Mouse (Mus musculus) forebrain, embryonic 16.5 days (tissue): ENCODE data around the gene Gse1. TPM values are rescaled to one million over a fixed set of nuclear protein-coding genes. Genes with fewer than 3 reads are reported as not detected.

Experiments
- ATAC-seq: fragments of 200-750 bp; cut with Nextera tagmentation; 2 replicates; pipeline ENCODE4 v1.8.0; 2017; ENCODE audit warnings: mild to moderate bottlenecking, moderate library complexity
- H3K27ac ChIP-seq: fragments of 300-500 bp; sonication (generic); 2 replicates; pipeline ENCODE4 v1.5.1; 2014; ENCODE audit warnings: low read length, control low read depth
- H3K27me3 ChIP-seq: fragments of 300-500 bp; sonication (generic); replicated peaks from 2 replicates; pipeline ENCODE4 v1.6.1; 2014; ENCODE audit warnings: low read length; ENCODE audit not compliant: control insufficient read depth, insufficient read depth
- H3K36me3 ChIP-seq: fragments of 300-500 bp; sonication (generic); 2 replicates; pipeline ENCODE4 v1.6.1; 2014; ENCODE audit not compliant: control insufficient read depth, insufficient read depth
- H3K4me1 ChIP-seq: fragments of 300-500 bp; sonication (generic); replicated peaks from 2 replicates; pipeline ENCODE4 v1.6.1; 2014; ENCODE audit warnings: low read length; ENCODE audit not compliant: control insufficient read depth, insufficient read depth
- H3K4me2 ChIP-seq: fragments of 300-500 bp; sonication (generic); 2 replicates; pipeline ENCODE4 v1.6.1; 2014; ENCODE audit warnings: mild to moderate bottlenecking, low read length, control low read depth
- H3K4me3 ChIP-seq: fragments of 300-500 bp; sonication (generic); replicated peaks from 2 replicates; pipeline ENCODE4 v1.5.1; 2014; ENCODE audit warnings: mild to moderate bottlenecking, low read length, control low read depth
- H3K9ac ChIP-seq: fragments of 300-500 bp; sonication (generic); replicated peaks from 2 replicates; pipeline ENCODE4 v1.6.1; 2014; ENCODE audit warnings: low read depth, low read length, control low read depth
- H3K9me3 ChIP-seq: fragments of 300-500 bp; sonication (generic); 2 replicates; pipeline ENCODE4 v1.6.1; 2016; ENCODE audit warnings: low read length; ENCODE audit not compliant: control insufficient read depth
- WGBS: fragments of 180-500 bp; shearing (Covaris S2); extraction: QIAGEN DNeasy Blood & Tissue Kit; methylation state at CpG from one replicate; pipeline ENCODE4 v1.1.7; 2014; 5-methylcytosine and 5-hydroxymethylcytosine counted together
- polyA plus RNA-seq: library from polyadenylated mRNA; unstranded; fragments of >200 nt; fragmentation: Nextera tagmentation; extraction: Ambion mirVana; gene quantifications from 2 replicates; pipeline ENCODE4 v1.2.1, GENCODE M21; 2015

The Gse1 gene
- polyA plus RNA-seq, 1 experiment from 2014 or later = 34.9 TPM

- peak; percentile 57 for ATAC-seq
- no peaks in the 10 kb centered on the region for H3K9me3 ChIP-seq
- no peak overlapping the region for H3K4me2 ChIP-seq
- 0 out of 2 replicates have a peak overlapping the region, but pooled peaks have one; percentile 19 for H3K9ac ChIP-seq
- whole genome bisulfite sequencing = 26% methylated on average over 15 of the region's 15 CpGs
- H3K27ac ChIP-seq = peak overlapping the region; percentile 78
- peaks cover 88% of the 10 kb centered on the region for H3K4me1 ChIP-seq
- no peaks in the 10 kb centered on the region for H3K36me3 ChIP-seq
- H3K4me3 ChIP-seq = no peak overlapping the region
- H3K27me3 ChIP-seq = no peaks in the 10 kb centered on the region
These were observed 329.1 kb downstream of the Gse1 start for GRCm38 (mm10) chr8:120557170-120557965.

DNA sequence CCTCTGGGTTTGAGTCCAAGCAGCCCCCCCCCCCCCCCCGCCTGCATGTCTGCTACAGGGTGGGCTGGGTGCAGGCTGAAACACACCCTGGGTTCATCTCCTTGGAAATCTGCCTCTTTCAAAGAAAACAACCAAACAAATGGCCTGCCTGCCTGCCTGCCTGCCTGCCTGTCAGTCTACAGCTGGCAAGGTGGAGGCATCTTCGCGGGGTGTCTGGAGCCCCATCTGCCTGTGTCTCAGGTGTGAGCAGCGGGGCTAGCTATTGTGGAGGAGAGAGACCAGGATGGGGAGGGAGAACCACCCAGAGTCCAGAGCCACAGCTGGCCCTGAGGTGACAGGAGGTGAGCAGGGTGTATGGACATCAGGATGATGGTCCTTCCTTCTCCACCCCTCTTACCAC, 329.9 kb downstream of the Gse1 start:
- H3K27me3 ChIP-seq = no peaks in the 10 kb centered on the region
- no peak overlapping the region for H3K9ac ChIP-seq
- no peaks in the 10 kb centered on the region for H3K9me3 ChIP-seq
- H3K4me1 ChIP-seq = peaks cover 88% of the 10 kb centered on the region
- no peak overlapping the region for H3K4me2 ChIP-seq
- H3K27ac ChIP-seq = peak overlapping the region; percentile 78
- no peak overlapping the region for H3K4me3 ChIP-seq
- WGBS = 54% methylated on average over 4 of the region's 4 CpGs
- H3K36me3 ChIP-seq = no peaks in the 10 kb centered on the region
- ATAC-seq = no peak

- no peaks in the 10 kb centered on the region for H3K36me3 ChIP-seq
- peak overlapping the region; percentile 41 for H3K9ac ChIP-seq
- ATAC-seq = peak; percentile 46
- peak overlapping the region; percentile 6; the same call in 1 of the 2 replicates for H3K4me2 ChIP-seq
- no peak overlapping the region for H3K4me3 ChIP-seq
- 13% methylated on average over 11 of the region's 11 CpGs for WGBS
- no peaks in the 10 kb centered on the region for H3K27me3 ChIP-seq
- H3K4me1 ChIP-seq = peaks cover 99% of the 10 kb centered on the region
- no peaks in the 10 kb centered on the region for H3K9me3 ChIP-seq
- peak overlapping the region; percentile 65 for H3K27ac ChIP-seq
These were observed 331.4 kb downstream of the Gse1 start for GRCm38 (mm10) chr8:120559654-120560053.

DNA sequence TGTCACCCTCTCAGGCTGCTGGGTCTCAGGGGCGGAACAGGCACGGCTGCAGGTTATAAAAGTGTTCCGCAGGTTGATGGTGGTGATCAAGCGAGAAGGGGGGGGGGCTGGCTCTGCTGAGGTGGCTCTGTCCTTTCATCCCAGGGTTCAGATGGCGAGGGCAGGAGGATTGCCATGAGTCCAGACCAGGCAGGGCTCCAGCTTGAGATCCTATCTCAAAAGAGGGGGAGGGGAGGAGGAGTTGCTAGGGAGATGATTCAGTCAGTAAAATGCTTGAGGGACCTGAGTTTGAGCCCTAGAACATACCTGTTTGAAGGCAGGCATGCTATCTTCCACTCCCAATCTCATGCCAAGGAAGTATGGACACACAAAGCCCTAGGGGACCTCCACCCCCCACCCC, 332.3 kb downstream of the Gse1 start:
- no peak overlapping the region for H3K4me2 ChIP-seq
- peaks cover 100% of the 10 kb centered on the region for H3K4me1 ChIP-seq
- 77% methylated on average over 5 of the region's 5 CpGs for WGBS

DNA sequence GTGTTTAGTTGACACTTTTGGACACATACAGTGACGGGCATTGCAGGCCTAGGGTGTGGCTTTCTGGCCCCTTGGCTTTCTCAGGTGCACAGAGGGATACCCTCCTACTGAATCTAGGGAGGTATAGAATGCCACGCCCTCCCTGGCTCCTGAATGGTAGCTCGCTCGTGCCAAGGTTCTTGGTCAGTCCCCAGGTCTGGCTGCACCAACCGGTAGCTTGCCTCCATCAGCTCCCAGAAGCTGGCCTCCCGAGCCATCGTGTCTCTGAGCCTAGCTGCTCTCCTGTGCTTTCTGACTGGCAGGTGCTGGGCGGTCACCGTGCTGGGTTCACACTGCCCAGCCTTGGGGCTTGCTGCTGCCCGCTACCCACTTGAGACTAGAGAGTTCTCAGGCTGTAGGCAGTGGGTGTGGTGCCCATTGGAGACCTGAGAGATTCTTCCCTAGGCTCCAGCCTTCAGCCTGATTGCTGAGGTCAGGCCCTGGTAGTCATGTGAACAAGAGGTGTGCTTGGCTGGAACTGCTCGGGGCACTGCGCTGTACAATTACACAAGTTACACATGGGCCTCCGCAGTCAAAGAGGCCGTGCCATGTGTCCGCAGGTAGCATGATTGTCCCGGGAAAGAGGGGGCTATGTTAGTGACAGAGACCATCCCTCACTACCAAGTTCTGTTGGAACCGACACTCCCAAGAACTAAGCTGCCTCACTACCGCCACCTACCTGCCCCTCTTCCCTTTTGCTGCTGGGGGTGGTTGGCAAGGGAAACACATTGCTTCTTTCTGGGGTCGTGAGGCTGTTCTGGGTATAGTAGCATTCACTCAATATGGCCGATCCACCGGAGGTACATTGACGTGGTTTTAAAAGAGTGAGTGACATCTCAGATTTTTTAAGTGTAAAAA, 333.5 kb downstream of the Gse1 start:
- no peak for ATAC-seq
- Histone ChIP-seq H3K9me3 (no peaks in the 10 kb centered on the region), H3K4me3 (no peak overlapping the region), H3K36me3 (no peaks in the 10 kb centered on the region), H3K9ac (no peak overlapping the region), H3K4me2 (no peak overlapping the region), H3K27me3 (no peaks in the 10 kb centered on the region), H3K4me1 (peaks cover 97% of the 10 kb centered on the region), H3K27ac (no peak overlapping the region)
- 76% methylated on average over 22 of the region's 22 CpGs for WGBS

More for the DNA sequence above, 332.3 kb downstream of the Gse1 start:
- H3K9me3 ChIP-seq = no peaks in the 10 kb centered on the region
- no peak overlapping the region for H3K9ac ChIP-seq
- H3K27ac ChIP-seq = no peak overlapping the region
- H3K27me3 ChIP-seq = no peaks in the 10 kb centered on the region
- H3K36me3 ChIP-seq = no peaks in the 10 kb centered on the region
- no peak for ATAC-seq
- no peak overlapping the region for H3K4me3 ChIP-seq

- no peaks in the 10 kb centered on the region for H3K27me3 ChIP-seq
- H3K4me2 ChIP-seq = no peak overlapping the region
- H3K27ac ChIP-seq = peak overlapping the region; percentile 52
- H3K9me3 ChIP-seq = no peaks in the 10 kb centered on the region
- ATAC-seq = no peak
- H3K36me3 ChIP-seq = peaks cover 6% of the 10 kb centered on the region
- H3K4me3 ChIP-seq = no peak overlapping the region
- peaks cover 88% of the 10 kb centered on the region for H3K4me1 ChIP-seq
- WGBS = 69% methylated on average over 18 of the region's 18 CpGs
- no peak overlapping the region for H3K9ac ChIP-seq
These were observed 334.6 kb downstream of the Gse1 start for GRCm38 (mm10) chr8:120562680-120563347.

DNA sequence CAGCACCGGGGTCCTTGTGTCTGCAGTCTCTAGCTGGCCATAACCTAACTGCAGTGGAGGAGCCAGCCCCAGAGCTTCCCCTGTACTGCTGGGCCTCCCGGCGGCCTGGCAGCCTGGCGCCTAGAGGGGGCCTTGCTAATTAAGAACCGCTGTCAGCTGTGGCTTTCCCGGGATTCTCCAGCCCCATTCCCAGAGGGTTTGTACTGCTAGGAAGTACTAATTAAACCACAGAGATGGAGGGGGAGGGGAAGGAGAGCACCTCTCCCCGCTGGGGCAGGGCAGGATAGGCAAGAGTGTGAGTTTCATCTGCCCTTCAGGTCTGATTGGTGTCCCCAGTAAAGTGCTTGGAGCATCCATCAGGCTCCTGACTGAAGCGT, 335.1 kb downstream of the Gse1 start:
- no peaks in the 10 kb centered on the region for H3K27me3 ChIP-seq
- no peak overlapping the region for H3K4me3 ChIP-seq
- WGBS = 4% methylated on average over 8 of the region's 8 CpGs
- H3K36me3 ChIP-seq = peaks cover 11% of the 10 kb centered on the region
- H3K4me2 ChIP-seq = no peak overlapping the region
- ATAC-seq = peak; percentile 31; the same call in 1 of the 2 replicates
- H3K9me3 ChIP-seq = no peaks in the 10 kb centered on the region
- peak overlapping the region; percentile 11; the same call in 1 of the 2 replicates for H3K9ac ChIP-seq
- H3K27ac ChIP-seq = peak overlapping the region; percentile 52
- peaks cover 83% of the 10 kb centered on the region for H3K4me1 ChIP-seq

- no peaks in the 10 kb centered on the region for H3K9me3 ChIP-seq
- WGBS = 9% methylated on average over 20 of the region's 20 CpGs
- H3K36me3 ChIP-seq = peaks cover 19% of the 10 kb centered on the region
- H3K27me3 ChIP-seq = no peaks in the 10 kb centered on the region
- peak overlapping the region; percentile 52 for H3K27ac ChIP-seq
- H3K4me1 ChIP-seq = peaks cover 75% of the 10 kb centered on the region
- H3K4me2 ChIP-seq = peak overlapping the region; percentile 4; the same call in 1 of the 2 replicates
- peak; percentile 32; the same call in 1 of the 2 replicates for ATAC-seq
- peak overlapping the region; percentile 24; the same call in 1 of the 2 replicates for H3K9ac ChIP-seq
- H3K4me3 ChIP-seq = no peak overlapping the region
These were observed 335.9 kb downstream of the Gse1 start for GRCm38 (mm10) chr8:120563851-120564837.
